Mouse (Mus musculus): ENCODE measurements at regions not wholly inside any gene's neighbourhood (a gene's known extent, or its start where the extent isn't known, plus 50 kb on each side); places are given as distances from the start of the nearest gene placed in this dataset.

DNA sequence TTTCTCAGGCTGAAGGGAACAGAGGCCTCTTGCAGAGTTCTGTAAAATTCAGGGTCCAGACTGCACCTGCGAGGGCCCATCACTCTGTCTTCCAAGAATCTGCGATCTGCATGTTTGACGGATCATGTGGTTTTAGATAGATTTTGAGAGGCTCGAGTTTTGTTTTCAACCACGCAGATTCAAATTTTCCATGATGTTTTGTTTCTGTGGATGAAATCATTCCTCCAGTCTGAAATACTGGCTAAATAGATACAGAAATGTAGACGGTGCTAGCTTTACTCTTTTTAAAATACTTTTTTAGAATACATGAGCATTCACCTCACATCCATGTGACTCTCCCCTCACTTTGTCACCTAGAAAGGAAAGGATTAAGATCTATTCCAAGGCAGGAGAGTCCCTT lies 188.0 kb downstream of the Cog6 start:
- no peak for ATAC-seq (ENCODE audit: insufficient read depth, low FRiP score, low read depth)
- Histone ChIP-seq H3K4me2 (no peak overlapping the region), H3K9ac (no peak overlapping the region), H3K27ac (no peak overlapping the region), H3K4me3 (replicated peaks) (no peak overlapping the region), H3K9me3 (no peaks in the 10 kb centered on the region), H3K36me3 (no peaks in the 10 kb centered on the region), H3K4me1 (no peaks in the 10 kb centered on the region), H3K27me3 (replicated peaks) (no peaks in the 10 kb centered on the region)
- 91% methylated on average over 6 of the region's 6 CpGs for WGBS

DNA sequence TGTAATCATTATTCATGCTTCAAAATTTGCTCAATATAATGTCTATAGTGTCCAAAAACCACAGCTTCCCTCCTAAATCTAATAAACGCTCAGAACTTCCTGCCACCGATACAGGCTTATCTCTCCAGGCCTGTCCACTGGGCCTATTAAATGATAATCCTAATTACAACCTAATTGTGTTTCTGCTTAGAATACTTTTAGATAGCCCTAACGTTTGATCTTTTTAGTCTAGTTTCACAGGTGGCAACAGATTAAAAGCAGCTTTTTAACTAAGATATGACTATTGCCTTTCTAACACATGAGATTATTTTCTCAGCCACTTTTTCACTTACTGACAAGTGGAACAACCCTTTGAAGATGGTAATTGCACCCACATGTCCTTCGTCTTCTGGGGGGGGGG lies 188.6 kb downstream of the Cog6 start:
- 52% methylated on average over 4 of the region's 4 CpGs for WGBS
- H3K9ac ChIP-seq = no peak overlapping the region
- H3K36me3 ChIP-seq = no peaks in the 10 kb centered on the region
- no peak overlapping the region for H3K4me2 ChIP-seq
- H3K4me1 ChIP-seq = no peaks in the 10 kb centered on the region
- no peak overlapping the region for H3K4me3 ChIP-seq (replicated peaks)
- no peak overlapping the region for H3K27ac ChIP-seq
- H3K9me3 ChIP-seq = no peaks in the 10 kb centered on the region
- H3K27me3 ChIP-seq (replicated peaks) = no peaks in the 10 kb centered on the region
- ATAC-seq (ENCODE audit: insufficient read depth, low FRiP score, low read depth) = no peak

DNA sequence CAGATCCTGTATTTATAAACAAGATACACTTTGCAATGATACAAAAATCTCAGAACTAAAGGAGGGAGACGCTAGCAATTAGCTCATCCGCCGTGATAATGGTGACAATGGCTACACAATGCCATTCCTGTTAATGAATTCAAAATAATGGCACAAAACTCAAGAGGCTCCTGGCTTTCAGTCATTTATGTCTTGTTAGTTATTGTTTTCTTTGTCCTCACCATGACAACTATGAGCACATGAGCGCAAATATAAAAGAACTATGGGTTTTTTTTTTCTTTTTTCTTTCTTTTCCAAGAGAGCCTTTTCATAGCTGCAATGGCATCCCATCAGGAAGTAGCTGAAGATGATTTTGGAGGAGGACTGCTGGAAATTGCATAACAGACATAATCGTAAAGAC lies 194.2 kb downstream of the Cog6 start:
- Histone ChIP-seq H3K9me3 (no peaks in the 10 kb centered on the region), H3K4me2 (no peak overlapping the region), H3K4me1 (no peaks in the 10 kb centered on the region), H3K9ac (no peak overlapping the region), H3K27me3 (replicated peaks) (no peaks in the 10 kb centered on the region), H3K4me3 (replicated peaks) (no peak overlapping the region), H3K27ac (no peak overlapping the region), H3K36me3 (no peaks in the 10 kb centered on the region)
- WGBS = 82% methylated on average over 5 of the region's 5 CpGs
- no peak for ATAC-seq (ENCODE audit: insufficient read depth, low FRiP score, low read depth)

DNA sequence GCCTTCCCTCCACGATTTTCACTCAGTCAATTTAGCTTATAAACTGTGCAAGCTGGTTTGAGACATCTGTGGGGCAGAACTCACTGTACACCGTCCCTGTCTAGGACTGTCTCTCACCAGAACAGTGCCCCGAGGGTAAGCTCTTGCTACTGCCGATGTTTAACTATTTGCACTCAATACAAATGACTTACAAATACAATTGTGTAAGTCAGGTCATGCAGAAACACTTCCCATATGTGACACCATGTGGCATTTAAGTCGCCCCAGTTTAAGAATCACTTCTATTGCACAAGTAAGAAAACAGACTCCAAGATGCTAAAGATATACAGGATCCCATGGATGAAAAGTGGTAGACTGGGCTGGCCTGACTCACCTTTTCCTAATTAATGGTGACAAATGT lies 195.6 kb downstream of the Cog6 start:
- Histone ChIP-seq H3K4me1 (no peaks in the 10 kb centered on the region), H3K4me3 (replicated peaks) (no peak overlapping the region), H3K9ac (no peak overlapping the region), H3K4me2 (no peak overlapping the region), H3K27me3 (replicated peaks) (no peaks in the 10 kb centered on the region), H3K27ac (no peak overlapping the region), H3K9me3 (no peaks in the 10 kb centered on the region), H3K36me3 (no peaks in the 10 kb centered on the region)
- ATAC-seq (ENCODE audit: insufficient read depth, low FRiP score, low read depth) = no peak
- WGBS = 35% methylated on average over 5 of the region's 5 CpGs

DNA sequence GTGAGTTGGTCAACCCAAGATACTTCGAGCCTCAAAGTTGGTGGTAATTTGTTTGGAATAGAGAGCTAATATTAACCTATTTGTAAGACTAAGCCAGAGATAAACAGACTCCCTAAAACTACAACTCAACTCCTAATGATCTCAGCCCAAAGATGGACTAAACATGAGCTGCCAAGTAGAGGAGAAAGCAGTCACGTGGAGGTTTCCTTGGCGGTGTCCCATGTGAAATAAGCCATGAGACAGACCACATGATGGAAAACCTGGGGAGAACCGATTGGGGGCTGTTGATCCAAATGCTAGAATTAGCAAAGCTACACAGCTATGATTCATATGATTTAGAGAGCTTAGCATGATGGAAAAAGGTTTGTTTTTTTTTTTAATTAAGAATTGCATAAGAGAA lies 198.6 kb downstream of the Cog6 start:
- Histone ChIP-seq H3K9me3 (no peaks in the 10 kb centered on the region), H3K9ac (no peak overlapping the region), H3K4me2 (no peak overlapping the region), H3K27ac (no peak overlapping the region), H3K27me3 (replicated peaks) (no peaks in the 10 kb centered on the region), H3K4me1 (no peaks in the 10 kb centered on the region), H3K4me3 (replicated peaks) (no peak overlapping the region), H3K36me3 (no peaks in the 10 kb centered on the region)
- 55% methylated on average over 4 of the region's 4 CpGs for WGBS
- no peak for ATAC-seq (ENCODE audit: insufficient read depth, low FRiP score, low read depth)

DNA sequence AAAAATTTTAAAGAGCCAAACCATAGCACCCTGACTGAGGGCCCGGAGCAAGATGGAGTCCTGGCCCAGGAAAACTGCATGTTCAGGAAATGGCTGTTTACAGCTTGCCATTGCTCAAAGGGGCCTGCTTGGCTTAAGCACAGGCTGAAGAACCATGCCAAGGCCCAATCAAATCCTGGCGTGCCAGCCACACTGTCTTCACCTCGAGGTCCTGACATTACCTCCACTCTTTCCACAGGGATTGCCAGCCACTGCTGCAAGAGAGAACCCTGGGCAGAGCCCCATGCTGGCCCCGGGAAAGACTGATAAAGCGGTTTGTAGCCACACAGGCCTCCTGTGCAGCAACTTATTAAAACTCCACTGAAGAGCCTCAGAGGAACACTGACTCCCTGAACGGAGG lies 199.6 kb downstream of the Cog6 start:
- no peak for ATAC-seq (ENCODE audit: insufficient read depth, low FRiP score, low read depth)
- H3K9ac ChIP-seq = no peak overlapping the region

DNA sequence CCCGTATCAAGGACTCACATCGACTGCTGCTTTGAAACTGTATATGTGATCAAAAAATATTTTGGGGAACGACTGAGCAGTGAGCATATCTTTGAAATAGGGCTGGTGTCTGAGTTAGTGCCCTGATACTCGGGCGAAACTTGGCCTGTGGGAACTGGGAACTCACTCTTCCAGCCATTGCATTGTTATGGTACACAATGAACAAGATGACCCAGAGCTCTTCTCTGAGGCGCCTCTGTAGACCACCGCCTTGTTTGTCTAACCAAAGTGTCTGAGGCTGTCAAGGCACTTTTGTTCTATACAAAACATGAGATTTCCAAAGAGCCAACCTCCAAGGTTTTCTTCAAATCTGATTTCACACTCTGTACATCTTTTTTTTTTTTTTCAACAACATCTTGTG lies 201.5 kb downstream of the Cog6 start:
- Histone ChIP-seq H3K4me2 (no peak overlapping the region), H3K9ac (no peak overlapping the region), H3K27me3 (replicated peaks) (no peaks in the 10 kb centered on the region), H3K27ac (no peak overlapping the region), H3K36me3 (no peaks in the 10 kb centered on the region), H3K4me3 (replicated peaks) (no peak overlapping the region), H3K9me3 (no peaks in the 10 kb centered on the region), H3K4me1 (no peaks in the 10 kb centered on the region)
- ATAC-seq (ENCODE audit: insufficient read depth, low FRiP score, low read depth) = no peak
- 78% methylated on average over 7 of the region's 7 CpGs for WGBS

More for the DNA sequence above, 199.6 kb downstream of the Cog6 start:
- Histone ChIP-seq H3K4me3 (replicated peaks) (no peak overlapping the region), H3K27me3 (replicated peaks) (no peaks in the 10 kb centered on the region), H3K27ac (no peak overlapping the region), H3K4me2 (no peak overlapping the region), H3K4me1 (no peaks in the 10 kb centered on the region), H3K9me3 (no peaks in the 10 kb centered on the region), H3K36me3 (no peaks in the 10 kb centered on the region)
- WGBS = 79% methylated on average over 6 of the region's 6 CpGs

DNA sequence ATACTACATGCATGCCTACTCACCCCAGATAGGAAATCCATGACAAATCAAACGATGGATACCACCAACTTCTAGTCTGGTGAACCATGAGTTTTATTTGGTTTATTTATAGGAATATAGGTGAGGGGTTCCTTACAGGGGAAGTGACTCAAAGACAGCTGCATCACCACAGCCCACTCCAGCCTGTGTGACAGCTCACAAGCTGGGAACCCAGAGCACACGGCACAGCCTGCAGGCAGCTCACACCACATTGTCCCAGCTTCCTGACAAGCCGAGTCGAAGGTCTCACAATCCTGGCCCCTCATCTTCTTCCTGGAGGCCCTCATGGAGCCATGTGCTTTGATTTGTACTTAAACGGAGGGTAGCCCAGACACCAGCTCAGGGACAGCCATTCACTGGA lies 214.7 kb downstream of the Cog6 start:
- Histone ChIP-seq H3K4me3 (replicated peaks) (no peak overlapping the region), H3K9ac (no peak overlapping the region), H3K27me3 (replicated peaks) (no peaks in the 10 kb centered on the region), H3K36me3 (no peaks in the 10 kb centered on the region), H3K9me3 (no peaks in the 10 kb centered on the region), H3K4me1 (no peaks in the 10 kb centered on the region), H3K4me2 (no peak overlapping the region), H3K27ac (no peak overlapping the region)
- ATAC-seq (ENCODE audit: insufficient read depth, low FRiP score, low read depth) = no peak
- WGBS = 67% methylated on average over 5 of the region's 5 CpGs

DNA sequence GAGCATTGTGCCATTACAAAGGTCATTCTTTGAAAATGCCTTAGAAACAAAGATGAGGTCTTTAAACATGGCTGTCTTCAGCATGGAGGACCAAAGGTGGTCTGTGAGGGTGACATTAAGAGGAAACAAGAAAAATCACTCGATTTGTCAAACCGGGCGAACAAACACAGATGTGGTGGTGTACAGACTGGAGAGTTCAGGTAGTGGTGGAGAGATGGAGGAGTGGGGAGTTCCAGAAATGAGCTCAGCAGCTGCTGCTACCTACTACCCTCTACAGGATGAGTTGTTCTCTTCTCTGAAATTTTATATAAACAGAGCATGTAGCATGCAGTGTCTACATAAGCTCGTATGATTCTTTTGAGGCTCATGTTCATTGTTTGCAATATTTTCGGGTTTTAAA lies 215.6 kb downstream of the Cog6 start:
- H3K27ac ChIP-seq = no peak overlapping the region
- WGBS = 86% methylated on average over 5 of the region's 5 CpGs
- no peak for ATAC-seq (ENCODE audit: insufficient read depth, low FRiP score, low read depth)

DNA sequence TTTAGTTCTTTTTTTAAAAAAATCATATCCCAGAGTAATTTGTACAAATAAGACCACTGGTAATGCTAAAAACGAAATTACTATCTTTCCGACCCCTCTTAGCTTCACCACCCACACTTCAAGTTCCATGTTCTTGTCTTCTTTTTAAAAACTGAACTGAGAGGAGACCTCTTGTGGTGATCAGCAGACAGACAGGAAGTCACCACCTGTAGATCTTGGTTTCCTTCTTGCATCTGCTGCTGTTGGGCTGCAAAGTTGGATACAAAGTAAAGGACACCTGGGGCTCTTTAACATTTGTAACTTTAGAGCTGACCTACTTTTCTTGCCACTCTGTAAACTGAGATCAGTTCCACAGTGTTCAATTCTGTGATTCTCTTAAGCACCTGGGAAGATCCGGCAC lies 216.4 kb downstream of the Cog6 start:
- Histone ChIP-seq H3K9me3 (no peaks in the 10 kb centered on the region), H3K4me2 (no peak overlapping the region), H3K9ac (no peak overlapping the region), H3K36me3 (no peaks in the 10 kb centered on the region), H3K27ac (no peak overlapping the region), H3K4me3 (replicated peaks) (no peak overlapping the region), H3K4me1 (no peaks in the 10 kb centered on the region), H3K27me3 (replicated peaks) (no peaks in the 10 kb centered on the region)
- no peak for ATAC-seq (ENCODE audit: insufficient read depth, low FRiP score, low read depth)
- 77% methylated on average over 3 of the region's 3 CpGs for WGBS

More for the DNA sequence above, 215.6 kb downstream of the Cog6 start:
- H3K4me2 ChIP-seq = no peak overlapping the region
- no peaks in the 10 kb centered on the region for H3K36me3 ChIP-seq
- H3K4me3 ChIP-seq (replicated peaks) = no peak overlapping the region
- no peaks in the 10 kb centered on the region for H3K4me1 ChIP-seq
- no peaks in the 10 kb centered on the region for H3K9me3 ChIP-seq
- H3K9ac ChIP-seq = no peak overlapping the region
- no peaks in the 10 kb centered on the region for H3K27me3 ChIP-seq (replicated peaks)

DNA sequence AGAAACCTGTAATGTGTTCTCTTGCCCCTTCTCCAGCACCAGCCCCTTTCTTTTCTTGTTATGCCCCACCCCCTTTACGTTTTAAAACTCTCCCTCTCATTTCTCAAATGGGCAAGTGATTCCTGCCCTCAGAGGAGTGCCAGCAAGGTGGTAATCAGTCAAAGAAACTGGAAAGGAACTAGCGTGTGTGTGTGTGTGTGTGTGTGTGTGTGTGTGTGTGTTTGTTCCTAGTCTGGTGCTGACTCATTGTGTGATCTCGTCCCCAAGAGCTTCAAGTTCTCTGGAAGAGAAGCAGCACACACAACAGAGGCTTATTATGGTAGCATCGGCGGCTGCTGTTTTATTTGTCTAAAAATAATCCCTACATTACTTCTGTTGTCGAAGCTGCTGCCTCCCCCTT lies 219.2 kb downstream of the Cog6 start:
- Histone ChIP-seq H3K9me3 (no peaks in the 10 kb centered on the region), H3K9ac (no peak overlapping the region), H3K4me2 (no peak overlapping the region), H3K4me3 (replicated peaks) (no peak overlapping the region), H3K4me1 (no peaks in the 10 kb centered on the region), H3K36me3 (no peaks in the 10 kb centered on the region), H3K27ac (no peak overlapping the region), H3K27me3 (replicated peaks) (no peaks in the 10 kb centered on the region)
- WGBS = 20% methylated on average over 6 of the region's 6 CpGs
- ATAC-seq (ENCODE audit: insufficient read depth, low FRiP score, low read depth) = no peak

DNA sequence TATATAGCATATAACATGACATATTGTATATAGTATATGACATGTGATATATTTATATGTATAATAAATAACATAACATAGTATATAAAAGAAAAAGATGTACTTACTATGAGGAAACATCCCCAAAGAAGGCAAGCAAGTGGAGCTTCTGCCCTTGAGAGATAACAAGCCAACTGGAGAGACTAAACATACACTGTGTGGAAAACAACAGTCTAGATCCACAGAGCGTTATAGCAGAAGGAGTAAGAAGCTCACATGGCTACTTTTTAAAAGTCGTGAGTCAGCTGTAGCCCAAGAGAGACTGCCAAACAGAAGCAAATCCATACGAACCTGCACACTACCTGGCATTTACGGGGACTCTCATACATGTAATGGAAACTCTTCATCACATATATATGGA lies 219.9 kb downstream of the Cog6 start:
- 78% methylated on average over 4 of the region's 4 CpGs for WGBS
- H3K9ac ChIP-seq = no peak overlapping the region
- no peak for ATAC-seq (ENCODE audit: insufficient read depth, low FRiP score, low read depth)

DNA sequence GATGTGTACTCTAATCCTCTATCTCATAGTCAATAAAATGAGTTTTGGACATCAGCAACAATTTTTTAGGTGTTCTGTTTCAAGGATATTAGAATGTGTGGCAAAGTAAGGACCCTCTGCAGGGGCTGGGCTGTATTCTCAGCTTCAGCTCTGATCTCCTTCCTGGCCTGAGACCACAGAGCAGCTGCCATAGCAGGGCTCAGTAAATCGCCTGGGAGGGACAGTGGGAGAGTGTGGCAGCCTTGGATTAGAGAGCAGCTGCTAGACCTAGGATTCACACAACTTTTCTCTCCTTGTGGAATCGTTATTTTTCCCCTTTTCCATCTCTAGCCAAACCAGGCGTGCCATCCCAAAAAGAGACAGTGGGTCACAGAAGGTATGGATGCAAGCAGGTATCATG lies 222.8 kb downstream of the Cog6 start:
- Histone ChIP-seq H3K4me3 (replicated peaks) (no peak overlapping the region), H3K9me3 (no peaks in the 10 kb centered on the region), H3K36me3 (no peaks in the 10 kb centered on the region), H3K27me3 (replicated peaks) (no peaks in the 10 kb centered on the region), H3K4me1 (no peaks in the 10 kb centered on the region), H3K9ac (no peak overlapping the region), H3K27ac (no peak overlapping the region), H3K4me2 (no peak overlapping the region)
- WGBS = 66% methylated on average over 3 of the region's 3 CpGs
- no peak for ATAC-seq (ENCODE audit: insufficient read depth, low FRiP score, low read depth)

More for the DNA sequence above, 219.9 kb downstream of the Cog6 start:
- Histone ChIP-seq H3K4me3 (replicated peaks) (no peak overlapping the region), H3K4me2 (no peak overlapping the region), H3K9me3 (no peaks in the 10 kb centered on the region), H3K4me1 (no peaks in the 10 kb centered on the region), H3K27me3 (replicated peaks) (no peaks in the 10 kb centered on the region), H3K27ac (no peak overlapping the region), H3K36me3 (no peaks in the 10 kb centered on the region)
